Mouse (Mus musculus) midbrain, embryonic 15.5 days (tissue): ENCODE measurements at regions not wholly inside any gene's neighbourhood (a gene's known extent, or its start where the extent isn't known, plus 50 kb on each side); places are given as distances from the start of the nearest gene placed in this dataset.
A peak's percentile ranks its signal among the peaks of the same experiment; 100 is the strongest.
"Not testable (repeated sequence)": the region's sequence is repeated elsewhere in the genome, so short reads cannot be mapped to it uniquely, and the experiment has no call there.

Source experiments
- ATAC-seq: fragments of 200-750 bp; cut with Nextera tagmentation; replicated peaks from 2 replicates; pipeline ENCODE4 v1.8.0; 2017; ENCODE audit warnings: moderate TSS enrichment
- H3K27ac ChIP-seq: fragments of 300-500 bp; sonication (generic); 2 replicates; pipeline ENCODE4 v1.5.1; 2015; ENCODE audit warnings: mild to moderate bottlenecking, inconsistent platforms
- H3K27me3 ChIP-seq: fragments of 300-500 bp; sonication (generic); replicated peaks from 2 replicates; pipeline ENCODE4 v1.6.1; 2015; ENCODE audit warnings: inconsistent platforms
- H3K36me3 ChIP-seq: fragments of 300-500 bp; sonication (generic); replicated peaks from 2 replicates; pipeline ENCODE4 v1.6.1; 2015; ENCODE audit warnings: inconsistent platforms
- H3K4me1 ChIP-seq: fragments of 300-500 bp; sonication (generic); 2 replicates; pipeline ENCODE4 v1.6.1; 2015; ENCODE audit warnings: inconsistent platforms
- H3K4me2 ChIP-seq: fragments of 300-500 bp; sonication (generic); 2 replicates; pipeline ENCODE4 v1.6.1; 2015; ENCODE audit warnings: inconsistent platforms, mild to moderate bottlenecking, moderate library complexity
- H3K4me3 ChIP-seq: fragments of 300-500 bp; sonication (generic); 2 replicates; pipeline ENCODE4 v1.5.1; 2015; ENCODE audit warnings: mild to moderate bottlenecking, inconsistent platforms
- H3K9ac ChIP-seq: fragments of 300-500 bp; sonication (generic); 2 replicates; pipeline ENCODE4 v1.6.1; 2015; ENCODE audit warnings: mild to moderate bottlenecking, inconsistent platforms
- H3K9me3 ChIP-seq: fragments of 300-500 bp; sonication (generic); 2 replicates; pipeline ENCODE4 v1.6.1; 2016; ENCODE audit warnings: inconsistent platforms
- WGBS: fragments of 180-500 bp; shearing (Covaris S2); methylation state at CpG from one replicate; pipeline ENCODE4 v1.1.7; 2015; ENCODE audit warnings: mixed read lengths; 5-methylcytosine and 5-hydroxymethylcytosine counted together

- H3K27ac ChIP-seq = no peak overlapping the region
- WGBS = 65% methylated on average over 9 of the region's 9 CpGs
- no peak overlapping the region for H3K4me3 ChIP-seq
- no peak for ATAC-seq
- H3K36me3 ChIP-seq = no peaks in the 10 kb centered on the region
- no peak overlapping the region for H3K9ac ChIP-seq
- H3K27me3 ChIP-seq = no peaks in the 10 kb centered on the region
- H3K9me3 ChIP-seq = no peaks in the 10 kb centered on the region; the same call in 1 of the 2 replicates
- H3K4me1 ChIP-seq = no peaks in the 10 kb centered on the region
- no peak overlapping the region for H3K4me2 ChIP-seq
Measured at GRCm38 (mm10) chr5:142281997-142282396, 119.3 kb upstream of the Foxk1 start.

GRCm38 (mm10) chr5:142287981-142288380 is 113.3 kb upstream of the Foxk1 start:
- Histone ChIP-seq H3K27me3 (no peaks in the 10 kb centered on the region), H3K4me3 (no peak overlapping the region)

GRCm38 (mm10) chr5:142291451-142291850 is 109.8 kb upstream of the Foxk1 start:
- Histone ChIP-seq H3K27ac (no peak overlapping the region), H3K9ac (no peak overlapping the region), H3K9me3 (no peaks in the 10 kb centered on the region; the same call in 1 of the 2 replicates), H3K36me3 (no peaks in the 10 kb centered on the region), H3K27me3 (no peaks in the 10 kb centered on the region), H3K4me2 (no peak overlapping the region), H3K4me1 (no peaks in the 10 kb centered on the region), H3K4me3 (no peak overlapping the region)
- no peak for ATAC-seq
- 90% methylated on average over 10 of the region's 10 CpGs for WGBS

More at GRCm38 (mm10) chr5:142287981-142288380, 113.3 kb upstream of the Foxk1 start:
- ATAC-seq = no peak
- Histone ChIP-seq H3K4me1 (no peaks in the 10 kb centered on the region), H3K27ac (no peak overlapping the region), H3K9me3 (no peaks in the 10 kb centered on the region; the same call in 1 of the 2 replicates), H3K4me2 (no peak overlapping the region), H3K36me3 (no peaks in the 10 kb centered on the region), H3K9ac (no peak overlapping the region)
- 91% methylated on average over 2 of the region's 2 CpGs for WGBS

GRCm38 (mm10) chr5:142296401-142296800 is 104.9 kb upstream of the Foxk1 start:
- H3K9me3 ChIP-seq, H3K36me3 ChIP-seq, H3K4me1 ChIP-seq, H3K4me3 ChIP-seq, ATAC-seq, H3K27ac ChIP-seq, H3K27me3 ChIP-seq, H3K4me2 ChIP-seq, H3K9ac ChIP-seq: not testable (repeated sequence)
- 88% methylated on average over 2 of the region's 2 CpGs for WGBS

- 86% methylated on average over 5 of the region's 5 CpGs for WGBS
Measured at GRCm38 (mm10) chr5:142299621-142300020, 101.7 kb upstream of the Foxk1 start.

GRCm38 (mm10) chr5:142308511-142308910 is 92.8 kb upstream of the Foxk1 start:
- Histone ChIP-seq H3K9ac (no peak overlapping the region), H3K9me3 (no peaks in the 10 kb centered on the region), H3K27ac (no peak overlapping the region), H3K4me1 (no peaks in the 10 kb centered on the region), H3K4me3 (no peak overlapping the region), H3K4me2 (no peak overlapping the region), H3K36me3 (no peaks in the 10 kb centered on the region), H3K27me3 (no peaks in the 10 kb centered on the region)
- no peak for ATAC-seq
- WGBS = 96% methylated on average over 3 of the region's 3 CpGs

More at GRCm38 (mm10) chr5:142299621-142300020, 101.7 kb upstream of the Foxk1 start:
- Histone ChIP-seq H3K4me1 (no peaks in the 10 kb centered on the region), H3K27me3 (no peaks in the 10 kb centered on the region), H3K27ac (no peak overlapping the region), H3K9me3 (no peaks in the 10 kb centered on the region), H3K9ac (no peak overlapping the region), H3K36me3 (no peaks in the 10 kb centered on the region), H3K4me2 (no peak overlapping the region), H3K4me3 (no peak overlapping the region)
- ATAC-seq = no peak

- H3K9ac ChIP-seq = no peak overlapping the region
- H3K4me3 ChIP-seq = no peak overlapping the region
- no peak for ATAC-seq
- 81% methylated on average over 8 of the region's 8 CpGs for WGBS
- no peaks in the 10 kb centered on the region for H3K36me3 ChIP-seq
- no peaks in the 10 kb centered on the region for H3K27me3 ChIP-seq
- H3K9me3 ChIP-seq = no peaks in the 10 kb centered on the region
- H3K27ac ChIP-seq = no peak overlapping the region
- no peaks in the 10 kb centered on the region for H3K4me1 ChIP-seq
- H3K4me2 ChIP-seq = no peak overlapping the region
Measured at GRCm38 (mm10) chr5:142313944-142314343, 87.4 kb upstream of the Foxk1 start.

- H3K4me3 ChIP-seq = no peak overlapping the region
- no peaks in the 10 kb centered on the region for H3K9me3 ChIP-seq
- no peaks in the 10 kb centered on the region for H3K4me1 ChIP-seq
- WGBS = 84% methylated on average over 5 of the region's 5 CpGs
- ATAC-seq = no peak
- no peak overlapping the region for H3K27ac ChIP-seq
- H3K9ac ChIP-seq = no peak overlapping the region
- H3K27me3 ChIP-seq = no peaks in the 10 kb centered on the region
- H3K4me2 ChIP-seq = no peak overlapping the region
- no peaks in the 10 kb centered on the region for H3K36me3 ChIP-seq
Measured at GRCm38 (mm10) chr5:142314466-142314865, 86.8 kb upstream of the Foxk1 start.

- H3K9me3 ChIP-seq = no peaks in the 10 kb centered on the region
- no peak overlapping the region for H3K4me2 ChIP-seq
- WGBS = 6% methylated on average over 7 of the region's 7 CpGs
- H3K4me1 ChIP-seq = no peaks in the 10 kb centered on the region
- 0 out of 2 replicates have a peak, but pooled peaks have one; percentile 27 for ATAC-seq
- no peaks in the 10 kb centered on the region for H3K27me3 ChIP-seq
- no peak overlapping the region for H3K27ac ChIP-seq
- no peak overlapping the region for H3K9ac ChIP-seq
- H3K4me3 ChIP-seq = no peak overlapping the region
- no peaks in the 10 kb centered on the region for H3K36me3 ChIP-seq
Measured at GRCm38 (mm10) chr5:142319268-142319667, 82.0 kb upstream of the Foxk1 start.

GRCm38 (mm10) chr5:142321316-142321715 is 80.0 kb upstream of the Foxk1 start:
- Histone ChIP-seq H3K27ac (no peak overlapping the region), H3K4me3 (no peak overlapping the region), H3K36me3 (no peaks in the 10 kb centered on the region), H3K9me3 (no peaks in the 10 kb centered on the region), H3K27me3 (no peaks in the 10 kb centered on the region), H3K4me2 (no peak overlapping the region), H3K9ac (no peak overlapping the region), H3K4me1 (no peaks in the 10 kb centered on the region)
- 70% methylated on average over 8 of the region's 8 CpGs for WGBS
- no peak for ATAC-seq

GRCm38 (mm10) chr5:142324928-142325327 is 76.4 kb upstream of the Foxk1 start:
- no peak overlapping the region for H3K4me3 ChIP-seq
- H3K9ac ChIP-seq = no peak overlapping the region
- no peak for ATAC-seq
- no peak overlapping the region for H3K27ac ChIP-seq
- H3K9me3 ChIP-seq = no peaks in the 10 kb centered on the region
- H3K4me2 ChIP-seq = no peak overlapping the region
- WGBS = 71% methylated on average over 2 of the region's 2 CpGs
- no peaks in the 10 kb centered on the region for H3K4me1 ChIP-seq
- H3K27me3 ChIP-seq = no peaks in the 10 kb centered on the region
- no peaks in the 10 kb centered on the region for H3K36me3 ChIP-seq

GRCm38 (mm10) chr5:142325560-142325959 is 75.7 kb upstream of the Foxk1 start:
- WGBS = 74% methylated on average over 4 of the region's 4 CpGs

GRCm38 (mm10) chr5:142327261-142327660 is 74.0 kb upstream of the Foxk1 start:
- Histone ChIP-seq H3K4me3 (no peak overlapping the region), H3K4me1 (no peaks in the 10 kb centered on the region), H3K27me3 (no peaks in the 10 kb centered on the region), H3K36me3 (no peaks in the 10 kb centered on the region), H3K9ac (no peak overlapping the region), H3K27ac (no peak overlapping the region), H3K4me2 (no peak overlapping the region), H3K9me3 (no peaks in the 10 kb centered on the region)
- no peak for ATAC-seq
- 73% methylated on average over 6 of the region's 6 CpGs for WGBS

More at GRCm38 (mm10) chr5:142325560-142325959, 75.7 kb upstream of the Foxk1 start:
- H3K4me1 ChIP-seq = no peaks in the 10 kb centered on the region
- H3K4me2 ChIP-seq = no peak overlapping the region
- no peaks in the 10 kb centered on the region for H3K36me3 ChIP-seq
- H3K9me3 ChIP-seq = no peaks in the 10 kb centered on the region
- H3K4me3 ChIP-seq = no peak overlapping the region
- no peak overlapping the region for H3K9ac ChIP-seq
- H3K27me3 ChIP-seq = no peaks in the 10 kb centered on the region
- ATAC-seq = no peak
- no peak overlapping the region for H3K27ac ChIP-seq
